Mouse (Mus musculus) cerebellum, adult 9-11 months (tissue): ENCODE results near the gene Hist1h2bl.
"Not testable (repeated sequence)": the region's sequence is repeated elsewhere in the genome, so short reads cannot be mapped to it uniquely, and the experiment has no call there.

Source experiments
- DNase-seq: peaks from one replicate; pipeline ENCODE4 v3.0.0; 2022

The Hist1h2bl gene

DNA sequence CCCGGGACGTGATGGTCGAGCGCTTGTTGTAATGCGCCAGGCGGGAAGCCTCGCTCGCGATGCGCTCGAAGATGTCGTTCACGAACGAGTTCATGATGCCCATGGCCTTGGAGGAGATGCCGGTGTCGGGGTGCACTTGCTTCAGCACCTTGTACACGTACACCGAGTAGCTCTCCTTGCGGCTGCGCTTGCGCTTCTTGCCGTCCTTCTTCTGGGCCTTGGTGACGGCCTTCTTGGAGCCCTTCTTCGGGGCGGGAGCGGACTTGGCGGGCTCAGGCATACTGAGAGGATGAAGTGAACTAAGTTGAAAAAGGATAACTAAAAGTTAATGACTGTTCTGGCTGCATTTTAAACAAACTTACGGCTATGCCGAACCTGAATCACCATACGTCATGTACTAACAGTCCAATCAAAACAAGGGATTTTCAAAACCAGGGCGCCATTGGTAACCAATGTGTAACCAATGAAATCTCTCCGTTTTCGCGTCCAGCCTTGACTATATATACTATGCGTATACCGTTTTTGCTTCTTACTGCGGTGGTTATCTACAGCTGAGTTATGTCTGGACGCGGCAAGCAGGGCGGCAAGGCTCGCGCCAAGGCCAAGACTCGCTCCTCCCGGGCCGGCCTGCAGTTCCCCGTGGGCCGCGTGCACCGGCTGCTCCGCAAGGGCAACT is at the start of gene Hist1h2bl, which contains the start of gene Hist1h2ai:
Gene Hist1h2bl, minus strand, starts transcription at position 280 of the 676 bp plus-strand sequence.
Gene Hist1h2ai, plus strand, starts transcription at position 559 of the 676 bp plus-strand sequence.
- peak; percentile 92 for DNase-seq

DNA sequence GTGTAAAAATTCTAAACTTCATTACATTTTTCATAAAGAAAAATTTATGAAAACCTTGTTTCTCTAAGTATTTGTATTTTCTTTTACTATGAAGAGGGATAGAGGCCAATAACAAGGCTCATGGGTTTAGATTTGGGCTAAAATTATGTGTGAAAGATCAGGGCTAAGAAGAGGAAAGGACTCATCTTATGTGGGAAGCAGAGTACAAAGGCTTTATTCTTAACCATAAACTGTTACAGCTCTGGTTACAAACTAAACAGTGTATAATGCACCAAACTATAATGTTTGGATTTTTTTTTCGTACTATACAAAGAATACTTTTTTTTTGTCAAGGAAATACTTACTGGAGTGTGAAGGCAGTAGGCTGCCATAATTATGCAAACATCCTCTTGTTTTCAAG is 39.8 kb upstream of the Hist1h2bl start:
- DNase-seq = no peak

DNA sequence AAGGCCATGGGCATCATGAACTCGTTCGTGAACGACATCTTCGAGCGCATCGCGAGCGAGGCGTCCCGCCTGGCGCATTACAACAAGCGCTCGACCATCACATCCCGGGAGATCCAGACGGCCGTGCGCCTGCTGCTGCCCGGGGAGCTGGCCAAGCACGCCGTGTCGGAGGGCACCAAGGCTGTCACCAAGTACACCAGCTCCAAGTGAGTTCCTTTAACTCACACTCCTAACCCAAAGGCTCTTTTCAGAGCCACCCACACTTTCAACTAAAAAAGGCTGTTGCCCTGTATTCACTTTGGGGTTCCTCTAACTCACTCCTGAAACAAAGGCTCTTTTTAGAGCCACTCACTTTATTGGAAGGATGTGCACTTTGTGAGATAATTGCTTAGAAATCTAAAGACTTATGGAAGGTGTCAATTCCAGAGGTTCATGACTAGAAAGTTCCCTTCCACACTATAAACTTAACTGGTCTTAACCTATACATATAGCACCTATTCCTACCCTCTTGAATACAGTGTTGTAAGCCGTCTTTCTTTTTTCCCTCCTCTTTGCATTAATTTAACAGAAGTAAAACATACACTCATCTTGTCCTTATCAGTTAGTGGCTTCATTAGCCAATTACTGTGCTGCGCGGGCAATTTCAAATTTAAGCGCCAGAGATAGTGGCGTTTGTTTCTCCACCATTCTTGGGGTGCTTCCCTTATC is 38.5 kb upstream of the Hist1h2bl start:
- DNase-seq = not testable (repeated sequence)

DNA sequence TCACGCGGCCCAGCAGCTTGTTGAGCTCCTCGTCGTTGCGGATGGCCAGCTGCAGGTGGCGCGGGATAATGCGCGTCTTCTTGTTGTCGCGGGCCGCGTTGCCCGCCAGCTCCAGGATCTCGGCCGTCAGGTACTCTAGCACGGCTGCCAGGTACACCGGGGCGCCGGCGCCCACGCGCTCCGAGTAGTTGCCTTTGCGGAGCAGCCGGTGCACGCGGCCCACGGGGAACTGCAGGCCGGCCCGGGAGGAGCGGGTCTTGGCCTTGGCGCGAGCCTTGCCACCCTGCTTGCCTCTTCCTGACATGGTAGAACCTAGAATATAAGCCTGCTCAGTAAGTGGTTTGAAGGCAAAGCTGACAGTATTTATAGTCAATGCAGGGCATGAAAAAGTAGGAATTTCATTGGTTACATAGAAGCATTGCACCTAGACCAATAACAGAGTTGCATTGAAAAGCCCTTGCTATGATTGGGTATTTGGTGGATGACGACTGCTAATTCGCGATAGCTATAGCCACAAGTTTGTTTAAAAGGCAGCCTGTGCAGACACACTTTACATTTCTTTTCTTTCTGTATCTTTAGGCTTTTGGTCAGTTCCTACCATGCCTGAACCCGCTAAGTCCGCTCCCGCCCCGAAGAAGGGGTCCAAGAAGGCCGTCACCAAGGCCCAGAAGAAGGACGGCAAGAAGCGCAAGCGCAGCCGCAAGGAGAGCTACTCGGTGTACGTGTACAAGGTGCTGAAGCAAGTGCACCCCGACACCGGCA is 37.8 kb upstream of the Hist1h2bl start, which contains the start of the genes Hist1h2ak and Hist1h2bn:
Gene Hist1h2ak, minus strand, starts transcription at position 304 of the 762 bp plus-strand sequence.
Gene Hist1h2bn, plus strand, starts transcription at position 600 of the 762 bp plus-strand sequence.
- peak; percentile 86 for DNase-seq

DNA sequence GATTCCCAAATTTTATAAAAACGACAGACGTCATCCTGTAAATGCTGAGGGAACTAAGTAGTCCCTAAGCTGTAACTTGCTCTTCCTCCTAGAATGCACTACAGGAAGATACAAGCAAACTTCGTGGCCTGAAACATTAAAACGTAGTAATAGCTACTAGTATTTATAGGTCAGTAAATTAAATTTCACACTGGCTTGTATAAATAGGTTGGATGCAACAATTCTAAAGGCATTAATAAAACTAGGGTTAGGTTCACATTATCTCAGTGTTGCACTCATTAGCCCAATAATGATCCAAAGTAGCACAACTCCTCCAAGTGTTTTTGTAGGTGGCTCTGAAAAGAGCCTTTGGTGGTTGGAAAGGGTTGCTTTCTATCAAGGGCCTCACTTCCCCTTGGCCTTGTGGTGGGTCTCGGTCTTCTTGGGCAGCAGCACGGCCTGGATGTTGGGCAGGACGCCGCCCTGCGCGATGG is 37.1 kb upstream of the Hist1h2bl start:
- no peak for DNase-seq

DNA sequence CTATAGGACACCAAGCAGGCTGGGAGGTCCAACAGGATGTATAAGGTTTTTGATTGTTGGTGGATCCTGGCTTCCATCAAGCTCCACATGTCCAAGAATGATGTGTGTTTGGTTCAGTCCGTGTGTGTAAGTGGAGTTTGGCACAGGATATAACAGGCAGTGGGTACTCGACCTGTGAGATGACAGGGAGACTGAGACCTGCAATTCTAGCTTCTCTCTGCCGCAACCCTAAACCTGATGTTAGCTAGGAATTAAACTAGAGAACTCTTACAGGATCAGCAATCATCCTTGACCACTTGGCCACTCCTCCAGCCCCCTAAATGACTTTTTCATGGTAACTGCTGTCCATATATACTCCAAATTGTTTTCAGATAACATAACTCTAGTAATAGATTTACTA is 36.4 kb upstream of the Hist1h2bl start:
- DNase-seq = no peak

DNA sequence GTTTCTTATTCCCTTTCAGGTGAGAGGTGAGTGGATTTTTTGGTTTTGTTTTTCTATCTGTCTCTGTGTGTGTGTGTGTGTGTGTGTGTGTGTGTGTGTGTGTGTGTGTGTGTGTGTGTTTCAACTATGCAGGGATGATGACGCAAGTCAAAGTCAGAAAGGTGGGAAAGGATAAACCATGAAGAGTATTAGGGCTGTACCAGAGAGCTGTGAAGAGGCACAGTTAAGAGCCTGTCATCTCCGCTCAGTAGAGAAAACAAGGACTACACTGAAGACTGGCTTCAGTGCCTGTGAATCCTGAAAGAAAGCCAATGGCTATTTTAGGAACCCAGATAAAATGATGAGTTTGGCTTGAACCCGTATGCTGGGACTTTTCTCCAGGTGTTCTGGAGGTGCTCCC is 35.9 kb upstream of the Hist1h2bl start:
- no peak for DNase-seq

DNA sequence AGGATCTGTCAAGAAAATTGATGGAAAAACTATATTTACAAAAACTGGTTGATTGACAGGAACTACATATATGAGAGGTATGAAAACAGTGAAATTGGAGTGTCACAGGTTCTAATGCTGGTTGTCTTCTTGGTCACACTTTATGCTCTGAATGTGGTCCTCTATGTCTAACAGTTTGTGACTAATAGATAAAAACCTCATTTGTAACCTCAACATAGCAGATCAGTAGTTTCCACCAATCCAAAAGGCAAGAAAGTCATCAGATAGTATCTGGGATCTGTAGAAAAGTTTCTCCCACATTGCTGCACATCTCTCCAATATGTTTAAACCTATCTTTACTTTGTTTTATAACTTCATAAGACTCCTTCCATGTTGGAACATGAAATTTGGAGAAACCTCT is 35.5 kb upstream of the Hist1h2bl start:
- DNase-seq = no peak

DNA sequence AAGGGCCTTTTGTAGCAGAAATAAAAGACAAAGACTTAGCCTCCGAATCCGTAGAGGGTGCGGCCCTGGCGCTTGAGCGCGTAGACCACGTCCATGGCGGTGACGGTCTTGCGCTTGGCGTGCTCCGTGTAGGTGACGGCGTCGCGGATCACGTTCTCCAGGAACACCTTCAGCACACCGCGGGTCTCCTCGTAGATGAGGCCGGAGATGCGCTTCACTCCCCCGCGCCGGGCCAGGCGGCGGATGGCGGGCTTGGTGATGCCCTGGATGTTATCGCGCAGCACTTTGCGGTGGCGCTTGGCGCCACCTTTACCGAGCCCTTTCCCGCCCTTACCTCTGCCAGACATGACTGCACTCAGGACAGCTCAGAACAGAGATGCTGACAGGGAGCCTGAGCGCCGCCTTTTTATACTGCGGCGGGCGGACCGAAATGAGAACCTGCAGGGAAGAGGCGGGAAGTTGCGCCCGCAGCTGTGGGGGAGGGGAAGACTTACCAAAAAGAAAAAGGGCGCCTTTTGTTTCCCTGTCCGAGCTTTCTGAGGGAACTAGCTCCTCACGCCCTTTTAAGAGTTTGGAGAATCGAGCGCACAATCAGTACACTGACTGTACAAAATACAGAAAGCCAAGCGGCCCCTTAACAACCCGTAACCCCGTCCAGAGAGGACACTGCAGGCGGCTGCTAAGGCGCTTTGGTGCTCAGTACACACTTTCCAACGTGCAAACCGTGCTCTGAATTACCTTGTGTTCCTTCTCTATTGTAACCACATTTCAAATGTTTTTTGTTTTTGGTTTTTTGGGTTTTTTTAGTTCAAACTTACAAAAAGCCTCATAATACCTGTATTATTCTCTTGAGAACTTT is 34.4 kb upstream of the Hist1h2bl start, which contains the start of gene Hist1h4k:
Gene Hist1h4k, minus strand, starts transcription at position 347 of the 859 bp plus-strand sequence.
- peak; percentile 96 for DNase-seq

DNA sequence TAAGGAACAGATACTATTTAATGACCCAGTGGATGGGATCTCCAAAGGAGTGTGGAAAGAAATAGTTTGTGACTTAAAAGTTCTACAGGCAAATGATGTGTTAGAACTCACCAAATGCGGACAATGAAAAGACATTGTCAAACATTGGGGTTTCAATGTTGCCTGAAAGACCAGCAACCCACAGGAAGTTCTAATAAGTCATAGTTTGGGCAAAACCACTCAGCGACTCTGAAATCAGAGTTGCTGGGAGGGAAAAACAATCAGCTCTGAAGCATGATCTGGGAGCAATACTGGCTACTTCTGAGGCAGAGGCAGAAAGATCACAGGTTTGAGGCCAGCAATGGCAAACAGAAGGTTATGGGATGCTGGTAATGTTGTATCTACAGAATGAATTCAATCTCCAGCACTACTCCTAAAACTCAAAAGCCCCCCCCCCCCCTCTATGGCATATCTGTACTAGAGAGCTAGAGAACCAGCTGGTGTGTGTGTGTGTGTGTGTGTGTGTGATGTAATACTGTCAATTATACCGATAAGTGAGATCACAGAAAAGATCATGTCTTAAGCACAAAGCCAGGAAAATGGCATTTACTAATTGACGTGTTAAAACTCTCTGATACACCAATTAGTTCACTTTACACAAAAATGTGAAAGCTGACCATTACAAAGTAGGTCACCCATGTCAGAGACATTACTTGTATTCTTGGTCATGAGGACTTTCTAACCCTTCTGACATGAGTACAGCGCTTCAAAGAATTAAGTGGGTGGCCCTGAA is 33.6 kb upstream of the Hist1h2bl start:
- DNase-seq = no peak

DNA sequence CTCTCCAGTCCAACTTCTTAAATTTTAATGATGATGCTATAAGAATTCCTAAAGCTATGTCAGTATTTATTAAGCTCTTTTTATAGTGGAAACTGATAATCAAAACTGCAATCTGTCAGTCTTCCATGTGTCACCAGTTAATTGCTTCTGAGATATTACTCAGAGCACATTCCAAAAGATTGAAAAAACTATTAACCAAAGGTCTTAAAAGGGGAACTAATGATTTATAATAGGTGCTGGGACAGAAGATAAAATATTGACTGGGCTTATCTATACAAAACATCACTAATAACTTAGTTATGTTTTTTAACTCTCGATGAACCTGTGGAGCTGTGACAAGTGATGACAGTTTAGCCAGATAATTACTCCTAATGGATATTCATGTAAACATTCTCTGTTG is 29.1 kb upstream of the Hist1h2bl start:
- DNase-seq = no peak

DNA sequence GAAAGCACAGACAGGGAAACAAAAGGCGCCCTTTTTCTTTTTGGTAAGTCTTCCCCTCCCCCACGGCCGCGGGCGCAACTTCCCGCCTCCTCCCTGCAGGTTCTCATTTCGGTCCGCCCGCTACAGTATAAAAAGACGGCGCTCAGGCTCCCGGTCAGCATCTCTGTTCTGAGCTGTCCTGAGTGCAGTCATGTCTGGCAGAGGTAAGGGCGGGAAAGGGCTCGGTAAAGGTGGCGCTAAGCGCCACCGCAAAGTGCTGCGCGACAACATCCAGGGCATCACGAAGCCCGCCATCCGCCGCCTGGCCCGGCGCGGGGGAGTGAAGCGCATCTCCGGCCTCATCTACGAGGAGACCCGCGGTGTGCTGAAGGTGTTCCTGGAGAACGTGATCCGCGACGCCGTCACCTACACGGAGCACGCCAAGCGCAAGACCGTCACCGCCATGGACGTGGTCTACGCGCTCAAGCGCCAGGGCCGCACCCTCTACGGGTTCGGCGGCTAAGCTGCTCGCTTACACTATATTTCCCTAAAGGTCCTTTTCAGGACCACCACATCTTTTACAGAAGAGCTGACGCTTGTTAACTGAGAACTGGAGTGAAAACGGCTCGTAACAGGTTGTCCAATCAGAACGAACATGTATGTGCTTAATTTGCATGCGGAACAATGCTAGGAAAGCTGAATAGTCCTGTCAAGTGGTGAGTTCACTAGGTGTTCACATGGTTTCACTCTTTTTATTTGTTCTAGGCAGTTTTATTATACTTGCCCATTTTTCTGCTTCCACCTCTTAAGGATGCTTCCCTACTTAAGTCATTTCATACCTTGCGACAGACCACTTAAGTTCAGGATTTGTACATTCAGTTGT is 19.2 kb upstream of the Hist1h2bl start, which contains the start of gene Hist1h4j:
Gene Hist1h4j, plus strand, starts transcription at position 159 of the 862 bp plus-strand sequence.
- DNase-seq = peak; percentile 86

DNA sequence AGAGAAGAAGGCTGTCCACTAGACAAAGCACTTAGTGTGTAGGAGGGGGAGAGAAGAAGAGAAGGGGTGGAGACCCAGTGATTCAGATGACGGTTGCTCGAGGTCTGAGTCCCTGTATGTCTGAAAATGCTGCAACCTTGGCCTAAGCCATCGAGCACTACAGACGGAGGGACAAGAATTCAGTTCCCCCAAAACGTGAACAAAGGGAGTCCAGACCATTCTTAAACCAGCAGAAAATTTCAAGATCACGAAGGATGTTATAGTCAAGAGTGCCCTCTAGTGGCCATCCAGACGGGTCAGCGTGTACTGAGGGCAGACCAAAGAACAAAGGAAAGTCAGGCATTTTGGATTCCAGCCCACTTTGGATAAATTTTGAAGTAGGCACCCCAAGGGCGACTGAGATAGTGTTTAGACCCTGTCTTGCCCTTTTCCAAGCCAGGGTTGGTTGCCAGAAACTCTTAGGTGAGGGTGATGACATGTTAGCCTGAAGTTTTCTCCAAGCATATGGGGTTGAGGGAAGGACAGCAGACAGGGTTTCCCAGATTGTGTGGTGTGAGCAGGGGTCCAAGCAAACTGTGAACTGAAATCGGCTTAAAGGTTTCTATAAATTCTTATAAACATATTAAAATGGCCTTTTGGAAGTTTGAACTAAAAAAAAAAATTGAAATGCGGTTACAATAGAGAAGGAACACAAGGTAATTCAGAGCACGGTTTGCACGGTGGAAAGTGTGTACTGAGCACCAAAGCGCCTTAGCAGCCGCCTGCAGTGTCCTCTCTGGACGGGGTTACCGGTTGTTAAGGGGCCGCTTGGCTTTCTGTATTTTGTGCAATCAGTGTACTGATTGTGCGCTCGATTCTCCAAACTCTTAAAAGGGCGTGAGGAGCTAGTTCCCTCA is 18.3 kb upstream of the Hist1h2bl start:
- peak; percentile 85 for DNase-seq

DNA sequence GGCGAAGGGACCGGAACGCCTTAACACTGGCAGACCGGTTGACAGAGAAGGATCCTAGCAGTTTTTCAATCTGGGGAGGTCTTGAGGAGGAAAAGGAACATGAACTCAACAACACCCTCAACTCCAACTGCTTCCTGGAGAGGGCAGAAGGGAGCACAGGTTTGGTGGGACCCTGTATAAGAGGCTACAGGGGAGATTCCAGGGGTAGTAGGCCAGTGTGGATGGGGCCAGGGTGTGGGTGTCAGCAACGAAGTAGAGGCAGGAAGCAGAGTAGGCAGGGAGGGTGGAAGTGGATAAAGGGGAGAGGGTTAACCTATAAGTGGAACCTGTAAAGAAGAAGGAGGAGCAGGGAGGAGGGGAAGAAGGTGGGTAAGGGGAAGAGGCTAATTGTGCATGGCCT is 17.5 kb upstream of the Hist1h2bl start:
- peak; percentile 13 for DNase-seq

DNA sequence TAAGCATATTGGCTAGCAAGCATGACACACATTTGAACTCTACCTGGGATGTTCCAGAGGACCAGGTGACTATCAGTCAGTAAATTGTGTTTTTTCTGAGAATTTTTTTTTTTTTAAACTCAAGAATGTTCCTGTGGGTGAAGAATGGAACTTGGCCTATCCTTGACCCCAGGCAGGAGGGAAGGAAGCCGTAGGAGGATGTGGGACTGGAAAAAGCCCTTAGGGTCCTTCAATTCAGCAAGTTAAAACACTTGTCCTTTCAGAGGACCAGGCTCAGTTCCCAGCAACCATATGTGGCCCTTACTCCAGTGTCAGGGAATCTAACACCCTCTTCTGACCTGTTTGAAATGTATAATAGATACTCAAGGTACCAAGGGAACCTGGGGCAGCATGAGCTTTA is 13.6 kb upstream of the Hist1h2bl start:
- no peak for DNase-seq

DNA sequence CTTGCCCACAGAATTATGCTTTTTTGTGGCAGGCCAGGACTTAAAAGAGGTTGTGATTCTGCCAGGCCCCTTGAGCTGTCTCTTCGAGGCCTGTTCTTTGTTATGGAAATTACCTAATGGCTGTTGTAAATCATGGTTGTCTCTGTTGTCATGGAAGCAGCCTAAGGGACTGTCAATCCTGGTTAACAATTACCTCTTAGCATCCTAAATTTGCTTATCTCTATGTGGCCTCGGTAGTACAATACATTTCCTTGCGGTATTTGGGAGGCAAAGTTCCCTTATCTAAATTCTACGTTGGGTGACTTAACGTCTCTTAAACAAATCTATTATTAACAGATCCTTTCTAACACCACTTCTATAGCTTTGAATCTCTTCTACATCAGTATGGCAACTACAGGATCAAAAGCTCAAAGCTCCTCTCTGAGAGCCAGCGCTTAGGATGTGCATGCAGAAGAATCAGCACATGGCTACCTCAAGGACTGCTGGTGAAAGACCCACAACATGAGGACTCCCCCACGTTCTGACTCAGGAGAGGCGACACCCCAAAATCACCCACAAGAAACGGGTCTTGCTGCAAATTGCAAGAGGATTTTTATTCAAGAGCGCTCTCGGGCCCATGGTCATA is 12.1 kb upstream of the Hist1h2bl start:
- no peak for DNase-seq

DNA sequence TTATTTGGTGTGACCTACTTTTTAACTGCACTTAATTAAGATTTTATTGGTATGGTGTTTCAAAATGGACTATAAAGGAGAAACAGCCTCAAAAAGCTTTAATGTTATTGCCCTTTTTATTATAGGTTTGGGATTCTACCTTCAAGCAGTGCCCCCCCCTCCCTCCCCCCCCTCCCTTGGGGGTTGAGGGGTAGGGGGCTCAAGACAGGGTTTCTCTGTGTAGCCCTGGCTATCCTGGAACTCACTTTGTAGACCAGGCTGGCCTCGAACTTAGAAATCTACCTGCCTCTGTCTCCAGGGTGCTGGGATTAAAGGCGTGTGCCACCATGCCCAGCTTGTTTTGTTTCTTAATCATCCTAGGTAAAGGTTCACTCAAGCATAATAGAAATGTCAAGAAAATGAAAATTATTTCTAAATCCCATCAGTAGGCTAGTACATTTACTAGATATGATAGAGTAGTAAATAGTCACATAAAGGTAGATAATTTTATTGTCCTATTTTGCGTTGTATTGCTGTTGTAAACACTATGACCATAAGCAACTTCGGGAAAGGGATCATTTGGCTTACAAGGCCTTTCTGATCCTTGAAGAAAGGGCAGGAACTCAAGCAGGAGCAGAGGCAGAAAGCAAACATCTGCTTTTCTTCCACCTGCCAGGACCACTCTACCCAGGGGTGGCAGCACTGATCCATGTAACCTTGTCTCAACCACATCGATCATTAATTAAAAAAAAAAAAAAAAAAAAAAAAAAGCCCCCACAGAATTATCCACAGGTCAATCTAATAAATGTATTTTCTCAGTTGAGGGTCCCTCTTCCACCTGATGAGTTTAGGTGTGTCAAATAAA is 7.3 kb upstream of the Hist1h2bl start:
- DNase-seq = no peak
